Mouse (Mus musculus) intestine, embryonic 15.5 days (tissue): Measurements from ENCODE around the gene Ptma. TPM values are rescaled to one million over a fixed set of nuclear protein-coding genes. Genes with fewer than 3 reads are reported as not detected.
"Not testable (repeated sequence)": the region's sequence is repeated elsewhere in the genome, so short reads cannot be mapped to it uniquely, and the experiment has no call there.

ENCODE experiments used
- ATAC-seq: fragments of 200-750 bp; cut with Nextera tagmentation; 2 replicates; pipeline ENCODE4 v1.8.0; 2017; ENCODE audit warnings: moderate TSS enrichment, moderate library complexity
- H3K27ac ChIP-seq: fragments of 300-500 bp; sonication (generic); 2 replicates; pipeline ENCODE4 v1.5.1; 2015; ENCODE audit warnings: mild to moderate bottlenecking, inconsistent platforms
- H3K27me3 ChIP-seq: fragments of 300-500 bp; sonication (generic); replicated peaks from 2 replicates; pipeline ENCODE4 v1.6.1; 2015; ENCODE audit warnings: inconsistent platforms
- H3K36me3 ChIP-seq: fragments of 300-500 bp; sonication (generic); 2 replicates; pipeline ENCODE4 v1.6.1; 2015; ENCODE audit warnings: inconsistent platforms
- H3K4me1 ChIP-seq: fragments of 300-500 bp; sonication (generic); replicated peaks from 2 replicates; pipeline ENCODE4 v1.6.1; 2015; ENCODE audit warnings: inconsistent platforms
- H3K4me2 ChIP-seq: fragments of 300-500 bp; sonication (generic); replicated peaks from 2 replicates; pipeline ENCODE4 v1.6.1; 2015; ENCODE audit warnings: mild to moderate bottlenecking, inconsistent platforms
- H3K4me3 ChIP-seq: fragments of 300-500 bp; sonication (generic); replicated peaks from 2 replicates; pipeline ENCODE4 v1.5.1; 2015; ENCODE audit warnings: inconsistent platforms
- H3K9ac ChIP-seq: fragments of 300-500 bp; sonication (generic); 2 replicates; pipeline ENCODE4 v1.6.1; 2015; ENCODE audit warnings: inconsistent platforms
- H3K9me3 ChIP-seq: fragments of 300-500 bp; sonication (generic); 2 replicates; pipeline ENCODE4 v1.6.1; 2016; ENCODE audit warnings: inconsistent platforms
- WGBS: fragments of 180-500 bp; shearing (Covaris S2); methylation state at CpG from one replicate; pipeline ENCODE4 v1.1.7; 2015; 5-methylcytosine and 5-hydroxymethylcytosine counted together
- polyA plus RNA-seq: library from polyadenylated mRNA; unstranded; fragments of >200 nt; fragmentation: Nextera tagmentation; extraction: Ambion mirVana; gene quantifications from 2 replicates; pipeline ENCODE4 v1.2.1, GENCODE M21; 2015

The Ptma gene
- polyA plus RNA-seq, 1 experiment from 2014 or later, result 2,475 TPM

DNA sequence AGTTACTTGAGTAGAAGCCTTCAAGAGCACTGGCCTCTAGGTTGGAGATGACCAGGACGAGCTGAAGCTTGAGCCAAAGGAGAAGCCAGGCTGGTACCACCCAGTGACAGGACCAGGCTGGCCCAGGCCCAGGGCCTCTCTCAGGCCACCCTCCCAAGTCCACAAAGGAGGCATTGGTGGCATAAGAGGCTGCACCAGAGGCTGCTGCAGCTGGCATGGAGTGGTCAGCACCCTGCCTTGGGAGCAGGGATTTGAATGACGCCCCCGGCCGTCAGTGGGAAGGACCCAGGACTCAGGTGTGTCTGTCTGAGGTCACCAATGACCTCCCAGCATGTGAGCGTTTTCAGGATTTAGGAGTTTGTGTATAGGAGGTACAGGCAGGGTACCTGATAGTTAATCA lies 18.7 kb upstream of the Ptma start:
- H3K4me1 ChIP-seq, result peaks cover 34% of the 10 kb centered on the region
- WGBS, result 86% methylated on average over 5 of the region's 5 CpGs
- no peak for ATAC-seq
- H3K36me3 ChIP-seq, result no peaks in the 10 kb centered on the region
- H3K4me3 ChIP-seq, result no peak overlapping the region
- H3K4me2 ChIP-seq, result no peak overlapping the region
- no peak overlapping the region for H3K27ac ChIP-seq
- H3K9me3 ChIP-seq, result no peaks in the 10 kb centered on the region
- no peak overlapping the region for H3K9ac ChIP-seq
- H3K27me3 ChIP-seq, result no peaks in the 10 kb centered on the region

DNA sequence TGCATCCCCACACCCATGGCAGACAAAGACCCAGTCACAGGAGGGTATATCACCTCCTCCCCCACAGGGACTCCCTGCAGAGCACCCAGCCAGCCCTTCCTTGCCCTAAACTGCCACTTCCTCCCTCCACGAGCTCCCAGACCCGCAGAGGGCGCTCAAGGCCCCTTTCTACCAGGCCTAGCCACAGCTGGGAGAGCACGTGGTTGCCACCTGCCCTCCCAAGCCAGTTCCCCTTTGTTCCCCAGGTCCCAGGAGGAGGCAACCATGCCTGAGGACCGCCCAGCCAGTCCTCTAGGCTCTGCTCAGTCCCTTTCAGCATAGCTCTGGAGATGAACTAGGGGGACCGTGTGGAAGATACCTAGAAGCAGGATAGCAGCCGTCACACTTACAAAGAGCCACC lies 17.1 kb upstream of the Ptma start:
- WGBS, result 22% methylated on average over 7 of the region's 7 CpGs
- no peak overlapping the region for H3K4me2 ChIP-seq
- no peaks in the 10 kb centered on the region for H3K36me3 ChIP-seq
- peaks cover 25% of the 10 kb centered on the region for H3K4me1 ChIP-seq
- peak; percentile 66 for ATAC-seq
- no peaks in the 10 kb centered on the region for H3K27me3 ChIP-seq
- H3K27ac ChIP-seq, result no peak overlapping the region
- H3K9me3 ChIP-seq, result no peaks in the 10 kb centered on the region
- H3K9ac ChIP-seq, result no peak overlapping the region
- no peak overlapping the region for H3K4me3 ChIP-seq

DNA sequence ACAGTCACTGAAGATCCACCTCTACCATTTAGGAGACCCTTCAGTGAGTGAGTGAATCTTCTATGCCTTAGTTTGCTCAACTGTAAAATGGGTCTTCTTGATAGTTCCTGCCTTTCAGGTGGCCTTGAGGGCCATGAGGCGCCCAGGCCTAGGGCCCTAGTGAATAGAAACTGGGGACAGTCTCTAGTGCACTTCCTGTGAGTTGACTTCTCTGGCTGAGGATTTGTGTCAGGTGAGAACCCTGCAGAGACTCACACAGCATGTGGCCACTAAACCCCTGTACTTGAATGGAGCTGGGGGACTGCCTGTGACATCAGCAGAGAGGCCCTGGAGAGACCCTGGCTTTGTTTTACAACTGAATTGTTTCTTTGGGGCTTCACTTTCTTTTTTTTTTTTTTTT lies 16.3 kb upstream of the Ptma start:
- no peak overlapping the region for H3K4me3 ChIP-seq
- no peak for ATAC-seq
- no peaks in the 10 kb centered on the region for H3K36me3 ChIP-seq
- H3K4me1 ChIP-seq, result peaks cover 17% of the 10 kb centered on the region
- H3K27ac ChIP-seq, result no peak overlapping the region
- H3K9me3 ChIP-seq, result no peaks in the 10 kb centered on the region
- no peak overlapping the region for H3K9ac ChIP-seq
- H3K4me2 ChIP-seq, result no peak overlapping the region
- no peaks in the 10 kb centered on the region for H3K27me3 ChIP-seq
- 74% methylated on average over 1 of the region's 1 CpGs for WGBS

DNA sequence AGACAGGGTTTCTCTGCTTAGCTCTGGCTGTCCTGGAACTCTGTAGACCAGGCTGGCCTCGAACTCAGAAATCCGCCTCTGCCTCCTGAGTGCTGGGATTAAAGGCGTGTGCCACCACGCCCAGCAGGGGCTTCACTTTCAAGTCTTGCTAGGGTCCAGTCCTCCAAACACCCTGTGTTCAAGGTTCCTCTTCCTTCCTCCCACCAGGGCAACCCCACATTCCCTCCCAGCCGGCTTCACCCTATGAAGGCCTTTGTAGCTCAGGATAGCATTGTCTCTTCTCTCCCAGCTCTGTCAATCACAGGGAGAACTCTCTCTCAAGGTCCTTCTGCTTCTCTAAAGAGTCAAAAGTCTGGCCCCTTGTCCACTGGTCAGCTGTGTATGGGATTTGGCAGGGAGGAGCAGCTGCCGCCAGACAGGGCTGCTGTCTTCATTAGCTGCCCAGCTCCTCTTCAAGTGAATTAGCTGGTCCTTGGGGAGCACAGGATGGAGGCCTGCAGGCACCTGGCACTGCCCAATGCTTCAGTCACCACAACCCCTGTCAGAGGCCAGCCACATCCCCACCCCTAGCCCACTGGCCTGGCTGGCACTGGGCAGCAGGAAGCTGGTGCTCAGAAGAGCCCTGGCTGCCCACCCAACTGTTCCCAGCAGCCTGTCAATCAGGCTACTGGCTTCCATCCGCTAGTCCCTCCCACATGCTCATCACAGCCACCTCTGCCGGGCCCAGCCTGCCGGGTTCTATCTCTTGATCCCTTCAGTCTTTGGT lies 15.7 kb upstream of the Ptma start:
- no peaks in the 10 kb centered on the region for H3K36me3 ChIP-seq
- no peaks in the 10 kb centered on the region for H3K9me3 ChIP-seq
- WGBS, result 72% methylated on average over 9 of the region's 9 CpGs
- H3K27ac ChIP-seq, result 0 out of 2 replicates have a peak overlapping the region, but pooled peaks have one; percentile 36
- H3K9ac ChIP-seq, result no peak overlapping the region
- no peaks in the 10 kb centered on the region for H3K27me3 ChIP-seq
- peaks cover 12% of the 10 kb centered on the region for H3K4me1 ChIP-seq
- peak; percentile 5; the same call in 1 of the 2 replicates for ATAC-seq
- no peak overlapping the region for H3K4me3 ChIP-seq
- no peak overlapping the region for H3K4me2 ChIP-seq

DNA sequence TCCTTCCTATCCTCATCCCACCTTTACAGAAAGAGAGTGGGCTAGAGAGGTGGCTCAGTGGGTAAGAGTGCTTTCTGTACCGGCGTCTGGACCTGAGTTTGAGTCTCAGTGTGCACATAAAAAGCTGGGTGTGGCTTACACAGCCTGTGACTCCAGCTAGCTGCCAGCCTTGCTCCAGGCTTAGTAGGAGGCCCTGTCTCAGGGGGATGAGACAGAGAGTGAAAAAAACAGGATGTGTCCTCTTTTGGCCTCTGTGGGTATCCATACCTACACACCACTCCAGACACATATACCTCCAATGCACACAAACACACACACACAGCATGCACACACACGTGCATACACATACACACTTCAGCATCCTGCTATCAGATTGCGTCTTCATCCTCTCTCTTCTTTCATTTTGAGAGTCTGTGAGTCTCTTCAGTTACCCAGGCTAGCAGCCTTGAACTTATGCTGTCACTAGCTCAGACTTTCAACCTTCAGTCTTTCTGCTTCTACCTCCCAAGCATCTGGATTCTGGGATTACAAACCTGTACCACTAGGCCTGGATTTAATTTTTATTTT lies 14.3 kb upstream of the Ptma start:
- no peak overlapping the region for H3K4me3 ChIP-seq
- WGBS, result 81% methylated on average over 4 of the region's 4 CpGs
- ATAC-seq, result no peak

DNA sequence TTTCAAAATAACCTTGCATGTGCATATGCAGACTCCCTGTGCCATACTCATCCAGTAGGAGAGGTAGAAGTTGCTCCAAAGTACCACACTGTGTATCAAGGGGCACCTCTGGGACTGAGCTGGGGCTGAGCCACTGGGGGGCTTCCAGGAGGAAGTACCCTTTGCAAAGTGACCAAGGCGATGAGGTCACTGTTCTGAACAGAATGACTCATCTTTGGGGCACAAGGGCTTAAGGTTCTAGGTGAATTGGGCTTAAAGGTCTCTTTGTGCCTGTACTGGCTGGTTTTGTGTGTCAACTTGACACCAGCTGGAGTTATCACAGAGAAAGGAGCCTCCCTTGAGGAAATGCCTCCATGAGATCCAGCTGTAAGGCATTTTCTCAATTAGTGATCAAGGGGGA lies 13.5 kb upstream of the Ptma start:
- not testable (repeated sequence) for H3K4me2 ChIP-seq, ATAC-seq, H3K27ac ChIP-seq, H3K9me3 ChIP-seq, H3K36me3 ChIP-seq, H3K27me3 ChIP-seq, H3K4me1 ChIP-seq, H3K4me3 ChIP-seq, H3K9ac ChIP-seq
- 77% methylated on average over 1 of the region's 1 CpGs for WGBS

More for the DNA sequence above, 14.3 kb upstream of the Ptma start:
- Histone ChIP-seq H3K4me1 (peaks cover 4% of the 10 kb centered on the region; the same call in 1 of the 2 replicates), H3K27me3 (no peaks in the 10 kb centered on the region), H3K27ac (no peak overlapping the region), H3K9ac (no peak overlapping the region), H3K36me3 (no peaks in the 10 kb centered on the region), H3K4me2 (no peak overlapping the region), H3K9me3 (no peaks in the 10 kb centered on the region)

DNA sequence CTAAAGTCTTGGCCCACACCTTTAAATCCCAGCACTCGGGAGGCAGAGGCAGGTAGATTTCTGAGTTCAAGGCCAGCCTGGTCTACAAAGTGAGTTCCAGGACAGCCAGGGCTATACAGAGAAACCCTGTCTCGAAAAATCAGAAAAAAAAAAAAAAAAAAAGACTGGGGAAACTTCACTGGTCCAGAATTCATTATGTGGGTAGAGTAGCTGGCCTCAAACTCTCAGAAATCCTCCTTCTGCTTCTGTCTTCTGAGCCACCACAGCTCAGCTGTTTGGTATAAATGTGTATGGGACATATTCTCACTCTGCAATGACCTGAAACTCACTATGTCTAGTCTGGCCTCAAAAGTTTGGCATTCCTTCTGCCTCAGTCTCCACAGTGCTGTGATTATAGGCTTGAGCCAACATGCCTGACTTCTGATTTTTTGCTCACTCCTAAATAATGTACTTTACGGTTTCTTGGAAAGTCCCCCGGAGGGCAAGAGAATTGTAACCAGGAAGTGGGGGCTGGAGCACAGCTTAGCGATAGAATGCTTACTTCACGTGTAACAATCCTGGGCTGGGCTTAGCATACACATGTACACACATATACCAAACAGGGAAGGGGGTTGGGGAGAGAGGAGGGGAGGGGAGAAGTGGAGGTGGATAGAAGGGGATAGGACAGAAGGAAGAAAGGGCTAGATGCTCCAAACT lies 10.7 kb upstream of the Ptma start:
- no peak overlapping the region for H3K27ac ChIP-seq
- 59% methylated on average over 6 of the region's 6 CpGs for WGBS
- peaks cover 4% of the 10 kb centered on the region; the same call in 1 of the 2 replicates for H3K4me1 ChIP-seq
- no peaks in the 10 kb centered on the region for H3K9me3 ChIP-seq
- H3K36me3 ChIP-seq, result no peaks in the 10 kb centered on the region
- ATAC-seq, result no peak
- no peaks in the 10 kb centered on the region for H3K27me3 ChIP-seq
- H3K4me2 ChIP-seq, result no peak overlapping the region
- no peak overlapping the region for H3K4me3 ChIP-seq
- no peak overlapping the region for H3K9ac ChIP-seq

DNA sequence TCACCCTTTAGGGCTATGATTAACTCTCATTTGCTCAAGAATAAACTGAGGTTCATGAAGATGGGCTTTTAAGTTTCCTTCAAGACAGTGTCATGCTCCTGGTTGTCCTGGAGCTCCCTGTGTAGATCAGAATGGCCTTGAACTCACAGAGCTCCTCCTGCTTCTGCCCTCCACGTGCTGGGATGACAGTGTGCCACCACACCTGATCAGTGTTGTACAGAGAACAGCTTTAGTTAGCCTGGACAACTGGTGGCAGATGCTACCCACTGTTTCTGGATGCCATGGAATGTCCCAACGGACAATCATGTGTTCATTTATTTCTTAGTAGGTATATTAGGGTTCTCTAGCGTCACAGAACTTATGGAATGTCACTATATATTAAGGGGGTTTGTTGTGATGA lies 9.4 kb upstream of the Ptma start:
- H3K9ac ChIP-seq, result no peak overlapping the region
- no peak overlapping the region for H3K4me3 ChIP-seq
- H3K4me2 ChIP-seq, result no peak overlapping the region
- peaks cover 3% of the 10 kb centered on the region; the same call in 1 of the 2 replicates for H3K4me1 ChIP-seq
- WGBS, result 76% methylated on average over 3 of the region's 3 CpGs
- H3K27ac ChIP-seq, result no peak overlapping the region
- ATAC-seq, result no peak
- H3K27me3 ChIP-seq, result no peaks in the 10 kb centered on the region
- H3K36me3 ChIP-seq, result no peaks in the 10 kb centered on the region
- H3K9me3 ChIP-seq, result no peaks in the 10 kb centered on the region

DNA sequence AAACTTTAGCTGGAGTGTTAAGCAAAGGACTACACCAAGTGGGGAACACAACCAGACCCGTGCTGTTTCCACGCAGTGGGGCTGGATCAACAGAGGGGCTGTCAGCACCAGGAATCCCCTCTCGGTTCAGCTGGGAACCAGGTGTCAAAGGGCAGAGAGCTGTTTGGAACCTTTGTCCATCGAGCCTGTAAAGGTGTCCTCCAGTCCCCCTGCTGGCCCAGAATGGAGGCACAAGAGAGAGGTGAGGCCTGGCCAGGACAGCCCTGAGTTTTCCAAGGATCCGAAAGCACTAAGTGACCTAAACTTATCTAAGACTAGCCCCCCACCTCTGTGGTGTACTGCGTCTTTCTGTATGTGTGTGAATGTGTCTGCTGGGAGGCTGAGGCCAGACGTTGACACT lies 6.2 kb upstream of the Ptma start:
- no peaks in the 10 kb centered on the region for H3K36me3 ChIP-seq
- ATAC-seq, result no peak
- no peak overlapping the region for H3K4me3 ChIP-seq
- H3K9me3 ChIP-seq, result no peaks in the 10 kb centered on the region
- no peak overlapping the region for H3K9ac ChIP-seq
- 43% methylated on average over 7 of the region's 7 CpGs for WGBS
- no peak overlapping the region for H3K4me2 ChIP-seq
- no peak overlapping the region for H3K27ac ChIP-seq
- H3K4me1 ChIP-seq, result 0 out of 2 replicates have a peak, but pooled peaks cover 5% of the 10 kb centered on the region
- H3K27me3 ChIP-seq, result no peaks in the 10 kb centered on the region

DNA sequence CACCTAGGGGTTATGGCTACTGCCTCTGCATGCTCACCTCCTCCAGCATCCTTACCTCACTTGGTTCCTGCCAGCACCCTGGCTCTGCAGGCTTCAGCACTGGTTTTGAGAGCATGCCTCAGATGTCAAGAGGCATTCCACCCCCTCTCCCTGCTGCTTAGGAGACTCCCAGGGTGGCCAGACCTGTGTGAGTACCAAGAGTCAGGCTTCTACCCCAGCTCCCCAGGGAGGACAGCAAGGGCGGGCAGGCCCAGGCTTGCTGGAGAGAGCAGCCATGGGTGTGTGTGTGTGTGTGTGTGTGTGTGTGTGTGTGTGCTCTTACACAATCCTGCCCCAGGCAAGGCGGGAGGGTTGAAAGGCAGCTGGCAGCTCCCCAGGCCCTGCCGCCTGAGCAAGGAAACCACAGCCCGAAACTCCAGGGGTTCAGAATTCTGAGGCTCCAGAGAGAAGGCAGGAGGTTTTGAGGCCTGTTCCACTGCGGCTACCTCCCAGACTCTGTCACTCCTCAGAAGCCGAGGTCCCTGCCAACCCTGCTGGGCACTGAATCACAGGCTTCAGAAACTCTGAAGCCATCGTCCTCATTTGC lies 4.1 kb upstream of the Ptma start:
- Histone ChIP-seq H3K4me3 (no peak overlapping the region), H3K9me3 (no peaks in the 10 kb centered on the region), H3K4me1 (0 out of 2 replicates have a peak, but pooled peaks cover 5% of the 10 kb centered on the region), H3K27ac (peak overlapping the region; percentile 18; the same call in 1 of the 2 replicates), H3K9ac (0 out of 2 replicates have a peak overlapping the region, but pooled peaks have one; percentile 23), H3K27me3 (no peaks in the 10 kb centered on the region), H3K4me2 (no peak overlapping the region), H3K36me3 (no peaks in the 10 kb centered on the region)
- 71% methylated on average over 7 of the region's 7 CpGs for WGBS
- ATAC-seq, result no peak

DNA sequence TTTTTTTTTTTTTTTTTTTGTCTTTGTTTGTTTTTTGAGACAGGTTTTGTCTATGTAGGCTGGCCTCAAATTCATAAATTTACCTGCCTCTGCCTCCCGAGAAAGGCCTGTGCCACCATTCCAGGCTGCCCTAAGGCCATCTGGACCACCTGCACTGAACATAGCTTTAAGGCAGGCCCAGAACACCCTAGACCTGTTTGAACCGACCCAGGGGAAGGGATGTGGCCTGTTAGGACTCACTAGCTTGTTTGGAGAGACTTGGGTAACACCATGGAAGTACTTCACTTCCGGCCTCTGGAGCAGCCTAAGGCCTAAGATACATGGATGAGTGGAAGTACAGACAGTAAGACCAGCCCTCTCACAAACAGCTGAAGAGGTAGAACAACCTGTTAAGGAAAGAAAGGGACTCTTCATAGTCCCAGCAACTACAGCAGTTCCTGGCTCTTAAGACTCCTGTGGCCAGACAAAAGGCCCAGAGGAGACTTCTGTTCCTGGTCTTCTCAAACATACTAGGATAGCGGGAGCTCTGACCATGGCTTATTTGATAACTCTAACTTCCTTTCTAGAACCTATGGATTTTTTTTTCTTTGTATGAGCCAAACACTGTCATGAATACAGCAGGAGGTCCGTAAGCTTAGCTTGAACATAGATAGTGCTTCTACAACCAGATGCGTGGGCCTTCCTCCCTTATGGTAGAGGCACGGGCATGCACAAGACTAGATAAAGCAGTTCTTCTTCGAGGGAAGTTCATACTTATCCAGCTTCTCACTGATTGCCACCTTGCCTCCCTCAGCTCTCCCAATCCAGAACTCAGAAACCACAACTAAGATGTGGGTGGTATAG lies 2.5 kb upstream of the Ptma start:
- no peak overlapping the region for H3K4me3 ChIP-seq
- peak overlapping the region; percentile 94; the same call in 1 of the 2 replicates for H3K4me2 ChIP-seq
- no peaks in the 10 kb centered on the region for H3K36me3 ChIP-seq
- H3K9me3 ChIP-seq, result no peaks in the 10 kb centered on the region
- no peaks in the 10 kb centered on the region for H3K27me3 ChIP-seq
- H3K9ac ChIP-seq, result 0 out of 2 replicates have a peak overlapping the region, but pooled peaks have one; percentile 63
- no peak for ATAC-seq
- 79% methylated on average over 8 of the region's 8 CpGs for WGBS
- H3K27ac ChIP-seq, result peak overlapping the region; percentile 93; the same call in 1 of the 2 replicates
- H3K4me1 ChIP-seq, result 0 out of 2 replicates have a peak, but pooled peaks cover 6% of the 10 kb centered on the region
